Mouse (Mus musculus) gastrocnemius, postnatal 25 days (tissue): ENCODE results near the gene Kcnj12. TPM values are rescaled to one million over a fixed set of nuclear protein-coding genes. Genes with fewer than 3 reads are reported as not detected.
A peak's percentile ranks its signal among the peaks of the same experiment; 100 is the strongest.

Experiments
- DNase-seq: peaks from one replicate; pipeline ENCODE4 v3.0.0; 2022
- long read RNA-seq, 2 experiments: library from polyadenylated mRNA; stranded (forward); transcript quantifications; one replicate each; pipeline ENCODE4 v2.0.0; 2021
- total RNA-seq, 2 experiments: library from RNA; stranded (reverse); gene quantifications; 1 replicate in 1 of 2; 2 replicates in 1 of 2; pipeline ENCODE4 v1.2.3; 2021

Kcnj12 gene
- 10 to 100 TPM; 44.5 to 45.1 TPM for total RNA-seq
- long read RNA-seq, experiment 1, transcript Kcnj12-202 (2 exons, 2,291 nt), result major isoform, 19 of 32 reads
- long read RNA-seq, experiment 1, partial matches to known transcripts, result 9 of 32 reads
- long read RNA-seq, experiment 1, other reads (novel, unspliced or antisense), result 4 of 32 reads
- long read RNA-seq, experiment 2, transcript Kcnj12-202 (2 exons, 2,291 nt), result major isoform, 28 of 41 reads
- long read RNA-seq, experiment 2, partial matches to known transcripts, result 6 of 41 reads
- long read RNA-seq, experiment 2, other reads (novel, unspliced or antisense), result 7 of 41 reads

DNA sequence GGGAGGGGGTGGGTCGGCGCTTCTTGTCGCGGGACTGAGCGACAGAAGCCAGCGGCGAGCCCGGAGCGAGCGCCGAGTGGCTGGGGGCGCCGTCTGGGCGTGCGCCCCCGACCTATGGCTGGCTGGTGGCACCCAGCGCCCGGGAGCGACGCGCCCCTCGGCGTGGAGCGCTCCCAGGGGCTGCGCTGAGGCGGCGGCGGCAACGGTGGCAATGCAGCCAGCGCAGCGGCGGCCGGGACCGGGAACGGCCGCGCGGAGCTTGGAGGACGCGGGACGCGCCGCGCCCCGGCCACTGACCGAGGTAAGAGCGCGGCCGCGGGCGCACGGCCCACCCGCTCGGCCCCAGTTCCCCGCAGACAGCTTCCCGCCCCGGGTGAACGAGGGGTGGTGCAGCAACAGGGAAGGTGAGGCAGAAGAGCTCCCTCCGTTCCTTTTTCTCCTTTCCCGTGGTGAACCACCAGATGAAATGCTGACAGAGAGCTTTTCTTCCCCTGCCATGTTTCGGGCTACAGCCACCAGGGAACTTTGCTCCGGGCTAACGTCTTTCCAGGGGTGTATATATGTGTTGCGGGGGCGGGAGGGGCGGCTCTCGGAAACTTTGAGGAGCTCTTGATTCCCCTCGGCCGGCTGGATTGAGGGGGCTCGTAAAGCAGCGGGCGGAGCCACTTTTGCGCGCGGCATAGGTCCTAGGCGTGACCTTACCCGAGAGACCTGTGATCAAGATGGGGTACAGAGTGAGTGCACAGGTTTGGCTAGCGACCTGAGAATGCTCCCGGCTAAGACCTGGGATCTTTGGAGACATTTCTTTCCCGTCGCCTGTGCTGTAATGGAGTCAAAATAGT lies at the start of gene Kcnj12:
TSS of gene Kcnj12 (plus strand) at position 15 of the 842 bp plus-strand sequence.
- no peak for DNase-seq

DNA sequence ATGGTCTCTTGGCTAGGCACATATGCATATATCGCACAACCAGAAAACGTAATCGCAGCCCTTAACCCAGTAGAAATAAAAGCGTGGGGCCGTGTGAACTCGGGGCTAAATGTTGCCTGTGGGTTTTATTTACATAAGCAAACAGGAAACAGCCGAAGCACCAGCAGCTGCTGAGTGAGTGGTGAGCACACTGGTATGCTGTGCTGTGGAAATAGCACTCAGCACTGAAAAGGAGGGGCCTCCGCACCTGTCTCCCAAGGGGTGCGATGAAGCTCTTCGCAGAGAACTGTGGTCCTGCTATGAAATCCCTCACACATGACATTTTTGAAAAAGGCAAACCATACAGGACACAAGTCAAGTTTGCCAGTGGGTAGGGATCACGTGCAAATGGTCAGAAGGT lies 47.3 kb upstream of the Kcnj12 start:
- DNase-seq, result no peak

DNA sequence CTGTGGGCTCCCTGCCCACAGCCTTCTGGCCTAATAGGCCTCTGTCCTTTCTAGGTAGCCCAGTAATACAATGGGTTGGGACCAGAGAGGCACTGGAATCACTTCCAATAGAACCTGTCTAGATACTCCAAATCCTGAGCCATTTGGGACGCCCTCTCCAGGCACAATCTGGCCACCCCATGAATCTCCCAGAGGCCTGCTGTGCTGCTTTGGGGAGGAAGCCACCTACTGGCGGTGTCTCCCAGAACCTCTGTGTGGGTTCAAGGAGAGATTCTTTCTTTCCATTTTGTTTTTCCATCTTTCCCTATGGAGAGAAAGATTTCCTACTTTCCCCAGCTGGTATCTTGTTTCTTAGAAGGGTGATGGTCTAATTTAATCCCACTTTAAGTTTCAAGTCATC lies 46.1 kb upstream of the Kcnj12 start:
- no peak for DNase-seq

DNA sequence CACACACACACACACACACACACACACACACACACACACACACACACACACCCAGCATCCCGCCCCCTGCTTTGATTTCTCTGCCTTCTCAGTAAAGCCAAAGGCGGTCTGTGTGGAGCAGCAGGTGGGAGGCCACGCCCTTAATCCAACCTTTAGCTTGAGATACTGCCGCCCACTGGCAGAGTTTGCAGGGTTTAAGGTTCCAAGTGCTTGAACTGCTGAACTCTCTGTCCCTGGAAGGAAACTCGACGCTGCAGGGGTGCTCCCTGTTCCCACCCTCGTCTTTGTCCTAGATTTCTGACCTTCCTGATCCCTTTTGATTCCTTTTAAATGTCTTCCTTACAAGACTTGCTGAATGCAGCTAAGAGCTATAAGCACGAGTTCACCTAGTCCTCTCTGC lies 45.6 kb upstream of the Kcnj12 start:
- peak; percentile 80 for DNase-seq

GRCm38 (mm10) chr11:60977153-60977552 lies 45.2 kb upstream of the Kcnj12 start:
- DNase-seq, result peak; percentile 73

DNA sequence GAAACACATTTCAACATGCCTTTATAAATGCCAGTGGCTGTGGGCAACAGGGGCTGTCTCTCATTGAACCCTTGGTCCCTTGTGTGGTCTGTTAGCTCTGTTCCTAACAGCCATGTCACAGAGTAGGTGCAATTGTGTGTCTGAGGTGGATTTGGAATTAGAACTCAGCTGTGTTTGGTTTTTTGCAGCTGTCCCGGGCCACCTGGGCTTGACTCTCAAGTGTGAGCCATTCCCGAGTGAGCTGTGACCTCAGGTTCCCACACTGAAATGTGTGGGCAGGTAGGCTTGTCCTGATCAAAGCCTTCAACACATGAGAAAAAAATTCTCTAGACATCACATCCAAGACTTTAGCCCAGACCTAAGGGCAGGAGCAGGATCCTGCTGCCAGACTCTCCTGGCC lies 43.7 kb upstream of the Kcnj12 start:
- DNase-seq, result no peak

DNA sequence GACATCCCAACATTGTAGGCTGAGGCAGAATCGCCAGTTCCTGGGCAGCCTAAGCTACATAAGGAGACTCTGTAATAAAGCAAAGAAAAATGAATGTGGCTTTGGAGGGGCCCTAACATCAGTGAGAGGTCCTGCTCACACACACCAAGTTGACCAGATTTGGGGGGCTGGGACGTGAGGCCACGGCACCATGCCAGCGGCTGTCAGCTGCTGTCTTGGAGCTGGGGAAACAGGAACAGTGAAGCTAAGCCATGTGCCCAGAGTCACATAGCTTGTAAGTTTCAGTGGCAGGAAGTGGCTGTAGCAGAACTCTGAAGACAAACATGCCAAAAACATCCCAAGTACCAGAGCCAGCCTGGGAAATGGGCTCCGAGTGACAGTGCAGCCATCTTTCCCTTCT lies 42.6 kb upstream of the Kcnj12 start:
- no peak for DNase-seq

DNA sequence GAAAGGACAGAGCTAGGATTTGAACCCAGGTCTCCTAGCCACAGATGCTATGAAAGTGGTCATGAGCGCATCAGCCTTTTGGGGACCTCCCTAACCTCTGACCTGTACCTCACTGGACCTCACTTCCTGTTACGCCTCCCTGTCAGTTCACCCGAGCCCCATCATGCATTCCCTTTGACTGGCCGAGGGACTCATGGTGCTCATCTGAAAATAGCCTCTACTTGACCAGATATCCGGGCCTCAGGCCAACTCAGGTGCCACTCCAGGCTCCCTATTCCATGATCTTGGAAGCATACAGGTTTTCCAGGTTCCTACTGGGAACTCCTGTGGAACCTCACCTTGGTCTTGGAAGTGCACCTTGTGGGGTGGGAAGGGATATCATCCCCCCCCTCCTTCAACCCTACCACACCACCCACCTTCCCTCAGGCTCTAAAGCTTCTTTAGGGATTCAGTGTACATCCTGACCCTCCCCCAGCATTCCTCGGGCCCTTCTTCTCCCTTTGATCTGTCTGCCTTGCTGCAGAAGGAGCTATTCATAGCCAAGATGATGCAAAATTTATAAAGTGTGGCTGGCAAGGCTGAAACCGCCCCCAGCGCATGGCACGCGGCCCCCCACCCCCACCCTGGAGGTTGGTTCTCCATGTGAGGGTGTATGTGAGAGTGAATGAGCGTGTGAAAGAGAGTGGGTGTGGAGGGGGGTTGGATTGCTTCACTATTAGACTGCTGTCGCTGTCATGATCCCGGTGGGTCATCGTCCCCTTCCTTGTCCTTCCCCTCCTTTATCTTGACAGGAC lies 40.5 kb upstream of the Kcnj12 start:
- DNase-seq, result no peak

DNA sequence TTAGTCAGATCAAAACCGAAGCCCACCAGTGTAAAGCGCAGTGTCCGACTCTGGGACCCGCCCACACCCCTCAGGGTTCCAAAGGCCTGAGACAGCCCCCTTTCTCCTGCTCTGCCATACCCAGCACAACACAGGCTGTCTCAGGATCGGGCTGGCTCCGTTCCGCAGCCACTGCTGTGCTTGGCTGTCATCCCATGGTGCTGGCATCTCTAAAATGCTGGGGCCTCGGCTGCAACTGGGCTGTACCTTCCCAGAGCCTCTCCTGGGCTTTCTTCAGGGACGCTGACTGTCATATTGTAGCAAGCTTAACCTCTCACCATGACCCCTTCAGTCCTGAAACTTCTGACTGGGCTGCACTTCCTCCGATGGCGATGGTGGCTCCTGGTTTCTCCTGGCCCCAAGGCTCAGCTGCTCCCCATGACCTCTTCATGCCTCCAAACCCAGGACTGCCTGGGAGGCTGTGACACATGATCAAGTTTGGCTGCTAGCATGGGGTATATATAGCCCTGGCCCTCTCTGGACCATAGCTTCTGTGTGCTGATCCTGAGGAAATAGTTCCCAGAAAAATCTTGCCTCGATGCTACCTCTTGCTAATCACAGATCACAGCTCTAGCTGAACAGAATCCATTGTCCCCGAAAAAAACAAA lies 37.3 kb upstream of the Kcnj12 start:
- peak; percentile 65 for DNase-seq

GRCm38 (mm10) chr11:60990428-60990827 lies 31.9 kb upstream of the Kcnj12 start:
- peak; percentile 35 for DNase-seq

- no peak for DNase-seq
Observed at GRCm38 (mm10) chr11:61002736-61003135, 19.6 kb upstream of the Kcnj12 start.

DNA sequence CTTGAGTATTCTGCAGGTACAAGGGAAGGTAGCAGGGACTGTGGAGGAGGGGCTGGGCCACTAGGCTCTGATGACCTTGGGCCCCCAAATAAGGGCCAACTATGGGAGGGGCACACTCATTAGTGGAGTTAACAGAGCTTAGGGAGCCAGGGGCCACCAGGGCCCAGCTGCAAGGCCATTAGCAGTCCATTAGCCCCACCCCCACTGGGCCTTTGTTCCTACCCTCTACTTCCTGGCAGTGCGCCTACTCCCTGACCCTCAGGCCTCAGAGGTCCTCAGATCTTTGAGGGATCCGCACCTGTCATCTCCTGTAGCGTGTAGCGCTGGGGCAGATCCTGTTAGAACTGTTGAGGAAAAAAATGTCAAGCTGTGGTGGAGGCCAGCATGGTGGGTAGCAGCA lies 18.3 kb upstream of the Kcnj12 start:
- no peak for DNase-seq

GRCm38 (mm10) chr11:61004781-61005180 lies 17.6 kb upstream of the Kcnj12 start:
- no peak for DNase-seq

DNA sequence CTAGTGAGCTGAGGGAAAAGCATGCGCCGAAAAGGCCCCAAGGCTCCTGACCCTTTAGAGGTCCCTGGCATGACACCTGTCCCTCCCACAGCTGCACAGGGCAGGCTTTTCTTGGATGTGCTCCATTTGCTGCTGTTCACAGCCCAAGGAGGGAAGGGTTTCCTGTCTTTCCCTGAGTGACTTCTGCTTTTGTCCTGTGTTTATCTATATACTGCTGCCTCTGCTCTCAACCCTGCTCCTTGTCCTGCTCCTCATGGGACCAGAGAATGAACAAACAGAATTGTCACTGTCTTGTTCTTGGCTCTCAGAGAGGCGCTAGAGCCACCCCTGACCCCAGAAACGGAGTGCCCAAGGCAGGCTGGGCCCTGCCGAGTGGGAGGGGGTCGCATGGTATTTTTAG lies 17.0 kb upstream of the Kcnj12 start:
- DNase-seq, result no peak

DNA sequence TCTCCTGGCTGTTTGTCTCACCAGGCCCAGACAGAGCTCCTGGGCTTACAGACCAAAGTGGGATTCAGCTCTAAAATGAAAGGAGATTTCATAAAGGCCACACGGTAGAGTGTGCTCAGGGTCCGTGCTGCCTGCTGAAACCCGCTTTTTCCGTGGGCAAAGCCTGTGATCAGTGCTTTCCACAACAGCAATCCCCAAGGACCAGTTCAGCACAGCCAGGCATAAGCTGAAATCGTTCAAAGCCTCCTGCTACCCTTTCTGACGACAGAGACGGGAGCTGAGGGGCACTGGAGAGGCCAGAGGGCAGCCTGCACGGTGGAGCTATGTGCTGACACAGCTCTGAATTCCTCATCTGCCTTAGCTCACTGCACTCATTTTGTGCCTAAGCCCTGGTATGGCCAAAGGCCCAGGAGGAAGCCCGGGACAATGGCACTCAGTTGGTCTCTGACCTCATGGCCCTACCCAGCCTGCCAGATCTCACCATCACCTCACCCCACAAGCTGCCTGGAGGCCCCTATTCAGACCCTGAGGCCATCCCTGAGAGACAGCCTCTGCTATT lies 10.5 kb upstream of the Kcnj12 start:
- no peak for DNase-seq

DNA sequence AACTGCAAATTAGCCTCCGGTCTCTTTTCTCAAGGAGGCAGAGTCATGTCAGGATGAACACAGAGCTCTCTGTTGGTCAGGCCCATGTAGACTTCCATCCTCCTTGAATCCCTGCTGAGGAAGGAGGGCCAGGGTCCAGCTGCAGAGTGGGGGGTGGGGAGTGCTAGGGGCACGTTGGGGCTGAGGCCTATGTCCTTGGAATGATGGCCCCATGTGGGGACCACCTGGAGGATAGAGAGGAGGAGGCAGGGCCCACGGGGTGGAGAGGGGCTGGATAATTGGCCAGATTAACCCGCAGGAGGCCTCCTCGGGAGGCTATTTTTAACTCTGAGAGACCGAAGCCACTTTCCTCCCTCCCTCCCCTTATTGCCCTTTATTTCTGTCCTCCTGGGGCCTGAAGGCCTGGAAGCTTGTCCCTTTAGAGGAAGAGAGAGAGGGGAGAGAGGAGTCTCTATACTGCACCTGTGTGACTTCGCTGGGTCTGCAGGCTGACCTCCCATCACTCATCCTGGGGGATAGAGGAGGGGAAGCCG lies 5.4 kb upstream of the Kcnj12 start:
- no peak for DNase-seq

DNA sequence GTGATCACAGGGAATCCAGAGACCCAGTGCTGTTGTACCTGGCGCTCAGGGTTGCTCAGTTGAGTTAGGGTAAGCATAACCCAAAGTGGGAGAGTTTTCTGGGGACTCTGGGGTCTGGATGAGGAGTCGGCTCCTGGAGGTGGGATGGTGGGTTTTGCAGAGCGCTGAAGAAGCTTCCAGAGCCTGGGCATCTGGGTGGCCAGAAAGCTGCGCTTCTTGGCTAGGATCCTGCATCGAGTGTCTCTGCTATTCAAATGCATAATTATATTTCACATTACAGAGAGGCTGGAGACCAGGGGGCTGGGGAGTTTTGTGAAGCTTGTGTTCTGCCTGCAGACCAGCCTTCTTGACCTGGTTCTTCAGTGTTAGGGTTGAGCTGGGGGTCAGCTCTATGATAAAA lies 1.2 kb upstream of the Kcnj12 start:
- DNase-seq, result no peak

- DNase-seq, result peak; percentile 77
Observed at GRCm38 (mm10) chr11:61021676-61022549, 451 bp upstream of the Kcnj12 start.

DNA sequence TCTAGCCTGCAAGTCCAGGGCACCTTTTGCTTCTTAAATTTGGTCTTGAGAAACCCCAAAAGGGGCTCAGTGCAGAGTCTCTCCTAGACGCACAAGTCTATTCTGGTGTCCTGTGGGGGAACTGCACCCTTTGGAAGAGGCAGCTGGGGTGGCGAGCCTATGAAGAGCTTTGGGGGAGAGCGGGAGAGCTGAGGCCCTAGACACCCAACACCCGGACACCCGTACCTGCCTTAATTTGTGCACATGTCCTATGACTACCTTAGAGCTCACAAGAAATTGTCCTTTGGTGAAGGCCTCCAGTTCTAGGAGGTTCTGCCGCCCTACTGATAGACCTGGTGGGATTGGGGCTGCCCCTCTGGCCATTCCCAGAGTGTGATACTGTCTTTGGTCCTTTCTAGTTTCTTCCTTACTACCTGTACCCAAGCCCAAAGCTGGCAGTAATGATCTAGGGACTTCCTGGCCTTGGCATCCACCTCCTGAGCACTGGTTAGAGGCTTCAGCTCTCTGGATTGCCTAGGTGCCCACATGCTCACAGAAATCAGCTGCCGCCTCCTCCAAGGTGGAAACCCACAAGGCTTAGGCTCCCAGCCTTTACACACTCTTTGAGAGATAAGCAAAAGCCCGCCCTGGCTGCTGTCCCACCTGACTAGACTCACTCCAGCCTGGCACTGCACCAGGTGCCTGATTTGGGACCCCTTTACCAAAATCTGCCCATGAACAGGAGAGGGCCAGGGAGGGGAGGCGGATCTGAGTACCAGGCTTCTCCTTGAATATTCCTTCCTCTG lies 1.2 kb downstream of the Kcnj12 start:
- DNase-seq, result no peak

- no peak for DNase-seq
Observed at GRCm38 (mm10) chr11:61024388-61024787, 2.0 kb downstream of the Kcnj12 start.
